Mouse (Mus musculus) stomach, embryonic 16.5 days (tissue): ENCODE measurements at regions not wholly inside any gene's neighbourhood (a gene's known extent, or its start where the extent isn't known, plus 50 kb on each side); places are given as distances from the start of the nearest gene placed in this dataset.
A peak's percentile ranks its signal among the peaks of the same experiment; 100 is the strongest.

Source experiments
- ATAC-seq: fragments of 200-750 bp; cut with Nextera tagmentation; 2 replicates; pipeline ENCODE4 v1.8.0; 2017; ENCODE audit warnings: moderate number of reproducible peaks, moderate TSS enrichment; ENCODE audit not compliant: insufficient read depth, low FRiP score
- H3K27ac ChIP-seq: fragments of 300-500 bp; sonication (generic); 2 replicates; pipeline ENCODE4 v1.5.1; 2014; ENCODE audit warnings: low read length
- H3K27me3 ChIP-seq: fragments of 300-500 bp; sonication (generic); 2 replicates; pipeline ENCODE4 v1.6.1; 2014; ENCODE audit warnings: low read length, control low read depth, mixed read lengths; ENCODE audit not compliant: control insufficient read depth, insufficient read depth
- H3K36me3 ChIP-seq: fragments of 300-500 bp; sonication (generic); 2 replicates; pipeline ENCODE4 v1.6.1; 2014; ENCODE audit warnings: low read length; ENCODE audit not compliant: control insufficient read depth, insufficient read depth
- H3K4me1 ChIP-seq: fragments of 300-500 bp; sonication (generic); 2 replicates; pipeline ENCODE4 v1.6.1; 2014; ENCODE audit warnings: low read length, control low read depth, mixed read lengths; ENCODE audit not compliant: control insufficient read depth, insufficient read depth
- H3K4me2 ChIP-seq: fragments of 300-500 bp; sonication (generic); 2 replicates; pipeline ENCODE4 v1.6.1; 2014; ENCODE audit warnings: low read depth, low read length, mixed read lengths
- H3K4me3 ChIP-seq: fragments of 300-500 bp; sonication (generic); replicated peaks from 2 replicates; pipeline ENCODE4 v1.5.1; 2014; ENCODE audit warnings: mild to moderate bottlenecking, low read length
- H3K9ac ChIP-seq: fragments of 300-500 bp; sonication (generic); 2 replicates; pipeline ENCODE4 v1.6.1; 2014; ENCODE audit warnings: low read length
- H3K9me3 ChIP-seq: fragments of 300-500 bp; sonication (generic); replicated peaks from 2 replicates; pipeline ENCODE4 v1.6.1; 2016; ENCODE audit warnings: low read length, control low read depth; ENCODE audit not compliant: control insufficient read depth
- WGBS: fragments of 180-500 bp; shearing (Covaris S2); extraction: QIAGEN DNeasy Blood & Tissue Kit; methylation state at CpG from one replicate; pipeline ENCODE4 v1.1.7; 2014; 5-methylcytosine and 5-hydroxymethylcytosine counted together

DNA sequence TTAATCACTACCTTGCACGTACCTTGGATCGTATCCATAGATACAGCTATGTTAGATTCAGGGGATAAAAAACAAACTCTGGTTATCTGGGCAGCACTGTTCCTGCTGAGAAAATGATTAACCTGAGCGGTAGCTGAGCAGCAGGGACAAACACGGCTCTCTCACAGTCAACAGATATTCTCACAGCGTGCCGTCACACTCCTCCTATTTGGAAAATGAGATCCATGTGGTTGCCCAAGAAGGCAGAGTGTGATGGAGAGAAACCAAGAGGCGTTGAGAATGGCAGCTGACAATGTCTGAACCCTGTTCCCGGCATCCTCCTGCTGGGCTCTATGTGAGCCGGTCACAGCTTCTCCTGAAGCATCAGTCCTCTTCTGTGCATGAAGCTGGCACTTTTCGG lies 155.6 kb upstream of the Arg1 start:
- Histone ChIP-seq H3K4me1 (no peaks in the 10 kb centered on the region), H3K4me2 (no peak overlapping the region), H3K36me3 (no peaks in the 10 kb centered on the region), H3K4me3 (no peak overlapping the region), H3K9ac (no peak overlapping the region), H3K9me3 (no peaks in the 10 kb centered on the region), H3K27ac (peak overlapping the region; percentile 56; the same call in 1 of the 2 replicates), H3K27me3 (no peaks in the 10 kb centered on the region)
- 62% methylated on average over 10 of the region's 10 CpGs for WGBS
- peak; percentile 75; the same call in 1 of the 2 replicates for ATAC-seq

DNA sequence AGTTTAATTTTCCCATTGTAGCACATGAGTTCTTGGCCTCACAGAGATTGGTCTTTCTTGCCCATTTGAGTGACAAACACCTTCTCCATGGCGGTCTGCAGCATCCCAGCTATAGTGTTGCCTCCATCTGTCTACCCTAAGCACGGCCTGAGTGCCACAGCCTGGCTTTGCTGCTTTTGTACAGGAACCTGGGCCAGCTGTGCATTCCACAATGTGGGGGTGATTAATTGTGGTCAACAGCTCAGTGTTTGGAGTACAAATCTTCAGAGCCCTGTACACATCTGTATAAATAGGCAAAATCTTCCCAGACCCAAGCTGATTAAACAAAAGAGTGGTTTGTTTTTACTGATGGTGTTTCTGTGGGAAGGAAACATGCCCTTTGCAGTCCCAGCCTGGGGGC lies 145.3 kb upstream of the Arg1 start:
- 47% methylated on average over 2 of the region's 2 CpGs for WGBS
- Histone ChIP-seq H3K4me1 (0 out of 2 replicates have a peak, but pooled peaks cover 3% of the 10 kb centered on the region), H3K27me3 (no peaks in the 10 kb centered on the region), H3K4me2 (no peak overlapping the region), H3K9me3 (0 out of 2 replicates have a peak, but pooled peaks cover 4% of the 10 kb centered on the region), H3K36me3 (no peaks in the 10 kb centered on the region), H3K9ac (no peak overlapping the region), H3K27ac (no peak overlapping the region), H3K4me3 (no peak overlapping the region)
- no peak for ATAC-seq

DNA sequence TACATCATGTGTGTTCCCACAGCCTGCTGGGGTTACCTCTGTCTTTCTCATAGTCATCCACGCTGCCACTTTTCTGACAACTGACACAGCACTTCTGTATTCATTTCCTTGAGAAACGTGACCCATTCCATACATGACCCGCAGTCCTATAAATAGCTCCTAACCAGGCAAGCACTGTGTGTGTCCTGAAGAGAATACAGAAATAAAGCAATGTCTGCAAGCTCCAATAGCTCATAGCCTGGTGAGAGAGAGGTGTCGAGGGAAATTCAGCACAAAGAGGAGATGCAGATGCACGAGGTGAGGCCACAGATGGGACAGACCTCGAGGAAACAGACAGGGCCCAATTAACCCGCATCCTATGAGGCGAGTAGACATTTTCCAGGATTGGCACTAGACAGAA lies 141.0 kb upstream of the Arg1 start:
- no peak overlapping the region for H3K4me2 ChIP-seq
- no peaks in the 10 kb centered on the region for H3K4me1 ChIP-seq
- H3K9ac ChIP-seq: no peak overlapping the region
- no peak for ATAC-seq
- no peaks in the 10 kb centered on the region for H3K27me3 ChIP-seq
- no peaks in the 10 kb centered on the region for H3K36me3 ChIP-seq
- no peak overlapping the region for H3K27ac ChIP-seq
- H3K9me3 ChIP-seq: 0 out of 2 replicates have a peak, but pooled peaks cover 4% of the 10 kb centered on the region
- no peak overlapping the region for H3K4me3 ChIP-seq
- WGBS: 50% methylated on average over 8 of the region's 8 CpGs

DNA sequence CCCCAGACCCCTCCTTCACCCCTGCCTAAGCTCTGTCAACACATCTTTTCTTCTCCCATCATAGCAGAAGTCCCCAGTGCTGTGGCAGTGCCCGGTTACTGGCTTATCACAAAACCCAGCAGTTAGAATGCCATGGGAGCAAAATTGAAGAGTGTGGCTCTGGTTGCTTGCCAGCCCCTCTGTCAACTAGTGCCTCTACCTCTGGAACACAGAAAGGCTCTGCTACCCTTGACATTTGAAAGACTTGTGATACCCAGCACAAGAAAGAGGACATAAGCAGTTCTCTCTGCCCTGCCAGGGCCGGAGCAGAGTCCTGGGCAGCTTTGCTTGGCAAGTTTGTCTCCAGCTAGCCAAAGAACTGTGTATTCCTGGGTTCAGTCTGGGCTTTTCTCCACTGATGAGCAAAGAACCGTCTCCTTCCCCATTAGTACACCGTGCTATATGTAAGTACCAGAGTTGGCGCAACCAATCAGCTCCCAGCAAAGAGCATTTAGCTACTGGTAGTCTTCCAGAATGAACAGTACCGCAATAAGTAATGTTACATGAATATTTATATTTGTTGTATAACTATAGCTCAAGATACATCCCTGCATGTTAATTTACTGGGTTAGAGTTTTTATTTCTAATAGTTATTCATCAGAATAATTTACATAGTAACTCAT lies 137.5 kb upstream of the Arg1 start:
- H3K4me3 ChIP-seq: no peak overlapping the region
- 0 out of 2 replicates have a peak, but pooled peaks cover under 1% of the 10 kb centered on the region for H3K9me3 ChIP-seq
- H3K27ac ChIP-seq: no peak overlapping the region
- ATAC-seq: no peak
- H3K9ac ChIP-seq: no peak overlapping the region
- no peaks in the 10 kb centered on the region for H3K27me3 ChIP-seq
- no peak overlapping the region for H3K4me2 ChIP-seq
- no peaks in the 10 kb centered on the region for H3K36me3 ChIP-seq
- 78% methylated on average over 6 of the region's 6 CpGs for WGBS
- H3K4me1 ChIP-seq: peaks cover 4% of the 10 kb centered on the region; the same call in 1 of the 2 replicates

DNA sequence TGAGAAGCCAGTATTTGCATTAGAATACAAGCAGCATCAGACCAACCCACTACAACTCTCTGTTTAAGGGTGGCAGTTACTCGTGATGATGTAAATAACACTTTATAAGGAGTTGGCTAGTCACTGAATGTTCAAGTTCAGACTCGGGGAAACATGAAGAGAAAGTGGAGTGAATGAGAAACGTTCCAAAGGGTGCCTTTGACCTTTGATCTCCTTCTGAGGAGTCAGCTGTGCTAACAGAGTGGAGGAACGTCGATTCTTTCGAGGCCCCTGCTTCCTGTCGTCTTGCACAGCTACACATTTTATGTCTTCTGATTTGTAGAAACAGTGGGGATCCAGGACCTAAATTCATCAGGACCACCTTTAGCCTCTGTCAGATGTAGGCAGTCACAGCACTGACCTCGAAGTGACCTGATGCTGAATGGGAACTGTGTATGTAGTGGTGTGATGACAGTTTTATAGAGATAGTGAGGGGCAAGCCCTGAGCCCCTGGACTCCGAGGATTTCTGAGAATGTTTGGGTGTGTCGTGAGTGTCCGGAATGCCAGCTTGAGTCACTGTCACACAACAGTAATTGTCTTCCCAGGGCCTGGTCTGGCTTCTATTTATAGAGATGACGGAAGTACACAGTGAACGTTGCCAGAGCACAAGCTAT lies 134.2 kb upstream of the Arg1 start:
- H3K4me3 ChIP-seq: no peak overlapping the region
- H3K27me3 ChIP-seq: no peaks in the 10 kb centered on the region
- WGBS: 26% methylated on average over 13 of the region's 13 CpGs
- no peaks in the 10 kb centered on the region for H3K9me3 ChIP-seq
- H3K9ac ChIP-seq: no peak overlapping the region
- H3K4me2 ChIP-seq: no peak overlapping the region
- no peak overlapping the region for H3K27ac ChIP-seq
- peaks cover 4% of the 10 kb centered on the region; the same call in 1 of the 2 replicates for H3K4me1 ChIP-seq
- no peaks in the 10 kb centered on the region for H3K36me3 ChIP-seq
- no peak for ATAC-seq

DNA sequence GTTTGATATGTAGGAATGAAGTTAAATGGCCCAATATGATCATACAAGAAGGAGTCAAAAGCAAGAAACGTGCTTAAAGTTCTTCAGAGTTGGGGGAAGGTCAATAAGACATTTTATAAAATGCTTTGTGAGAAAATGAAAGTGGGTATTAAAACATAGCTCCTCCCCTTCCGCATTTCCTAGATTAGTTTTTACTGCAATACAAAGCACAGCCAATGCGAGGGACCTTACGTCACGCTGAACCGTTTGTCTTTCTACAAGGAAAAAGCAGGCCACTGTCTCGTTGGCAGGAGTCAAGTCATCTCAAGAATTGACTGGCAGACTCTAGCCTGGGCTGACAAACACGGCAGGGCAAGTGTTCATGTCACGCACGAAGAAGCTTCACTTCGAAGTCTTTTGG lies 131.4 kb upstream of the Arg1 start:
- H3K4me3 ChIP-seq: no peak overlapping the region
- 82% methylated on average over 11 of the region's 11 CpGs for WGBS

DNA sequence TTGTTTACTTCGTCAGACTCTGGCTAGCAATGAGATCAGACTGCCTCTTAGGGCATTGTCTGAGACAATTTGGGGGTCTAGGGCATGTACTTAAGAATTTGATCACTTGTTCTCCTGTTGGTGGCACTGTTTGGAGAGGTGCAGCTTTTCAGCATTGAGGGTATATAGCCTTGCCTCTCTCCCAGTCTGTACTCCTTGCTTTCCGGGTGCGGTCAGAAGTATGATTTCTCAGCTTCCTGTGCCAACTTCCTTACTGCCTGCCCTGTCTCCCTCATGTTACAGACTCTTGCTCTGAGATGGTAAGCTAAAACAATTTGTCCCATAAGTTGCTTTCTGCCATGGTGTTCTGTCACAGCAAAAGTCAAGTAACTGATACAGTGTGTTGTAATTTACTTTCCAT lies 124.7 kb upstream of the Arg1 start:
- Histone ChIP-seq H3K27me3 (no peaks in the 10 kb centered on the region), H3K9me3 (no peaks in the 10 kb centered on the region), H3K36me3 (no peaks in the 10 kb centered on the region), H3K27ac (no peak overlapping the region), H3K9ac (no peak overlapping the region), H3K4me1 (no peaks in the 10 kb centered on the region), H3K4me2 (no peak overlapping the region), H3K4me3 (no peak overlapping the region)
- 63% methylated on average over 3 of the region's 3 CpGs for WGBS
- ATAC-seq: no peak

More for the DNA sequence above, 131.4 kb upstream of the Arg1 start:
- Histone ChIP-seq H3K9ac (no peak overlapping the region), H3K4me2 (no peak overlapping the region), H3K9me3 (no peaks in the 10 kb centered on the region), H3K27ac (no peak overlapping the region), H3K36me3 (no peaks in the 10 kb centered on the region), H3K27me3 (no peaks in the 10 kb centered on the region), H3K4me1 (peaks cover 4% of the 10 kb centered on the region; the same call in 1 of the 2 replicates)
- no peak for ATAC-seq

DNA sequence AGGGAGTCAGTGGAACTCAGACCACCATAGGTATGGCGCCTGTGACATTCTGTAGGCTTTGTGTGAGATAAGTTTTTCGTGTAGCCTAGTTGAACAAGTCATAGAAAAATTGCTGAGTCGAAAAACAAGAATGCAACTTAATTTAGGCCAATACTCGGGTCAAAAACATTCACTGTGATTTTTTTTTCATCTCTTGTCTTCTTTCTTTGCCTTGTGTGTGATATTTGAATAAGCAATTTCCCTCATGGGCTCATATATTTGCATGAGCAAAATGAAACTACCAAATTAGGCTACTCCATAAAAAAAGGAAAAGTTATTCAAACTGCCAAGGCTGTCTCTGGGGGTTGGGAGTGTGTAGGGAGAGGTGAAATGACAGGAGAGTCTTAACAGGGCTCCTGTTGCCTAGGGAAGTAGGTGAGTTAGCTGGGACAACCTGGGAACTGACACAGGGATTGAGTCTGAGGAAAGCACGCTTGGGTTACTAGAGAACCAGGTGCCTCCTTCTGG lies 124.1 kb upstream of the Arg1 start:
- no peak for ATAC-seq
- Histone ChIP-seq H3K36me3 (no peaks in the 10 kb centered on the region), H3K9me3 (no peaks in the 10 kb centered on the region), H3K27me3 (no peaks in the 10 kb centered on the region), H3K27ac (no peak overlapping the region), H3K9ac (no peak overlapping the region), H3K4me1 (no peaks in the 10 kb centered on the region), H3K4me3 (no peak overlapping the region), H3K4me2 (no peak overlapping the region)
- 76% methylated on average over 5 of the region's 5 CpGs for WGBS

DNA sequence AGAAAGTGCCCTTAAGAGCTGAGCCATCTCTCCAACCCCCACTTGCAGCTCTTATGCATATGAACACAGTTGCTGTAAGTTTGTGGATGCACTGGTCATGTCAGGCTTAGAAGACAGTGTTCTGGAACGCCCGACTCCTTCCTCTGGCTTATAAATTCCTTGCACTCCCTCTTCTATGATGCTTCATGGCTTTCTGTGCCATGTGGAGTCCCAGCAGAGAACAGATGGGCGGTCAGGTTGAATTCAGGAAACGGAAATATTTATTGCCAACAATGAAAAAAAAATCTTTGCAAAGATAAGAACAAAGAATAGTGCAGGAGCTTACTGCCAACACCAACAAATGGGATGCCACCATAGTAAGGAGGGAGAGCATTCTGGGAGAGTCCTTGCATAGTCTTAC lies 113.9 kb upstream of the Arg1 start:
- Histone ChIP-seq H3K4me3 (no peak overlapping the region), H3K9ac (no peak overlapping the region), H3K27me3 (no peaks in the 10 kb centered on the region), H3K36me3 (no peaks in the 10 kb centered on the region), H3K9me3 (no peaks in the 10 kb centered on the region), H3K4me1 (no peaks in the 10 kb centered on the region), H3K27ac (no peak overlapping the region), H3K4me2 (no peak overlapping the region)
- no peak for ATAC-seq
- WGBS: 86% methylated on average over 4 of the region's 4 CpGs
